Mouse (Mus musculus): ENCODE data around the gene Rreb1.

GRCm38 (mm10) chr13:37779251-37779667 is 1.1 kb downstream of the Rreb1 start:
- no peak for TF ChIP-seq CTCF (IDR thresholded peaks at IDR 0.05; ENCODE audit: low read depth, low read length)
- TF ChIP-seq POLR2A (IDR thresholded peaks at IDR 0.05; ENCODE audit: extremely low read depth, insufficient read depth, low read length): no peak

Data from liver, adult 2 months (tissue).